Mouse (Mus musculus) MEL (cell line): ENCODE results near the gene Sod1. TPM values are rescaled to one million over a fixed set of nuclear protein-coding genes. Genes with fewer than 3 reads are reported as not detected.

Experiments used
- DNase-seq: peaks from one replicate; pipeline ENCODE4 v3.0.0; 2011; ENCODE audit warnings: low read depth, low spot score
- H3K27ac ChIP-seq: 2 replicates; pipeline ENCODE4 v1.5.1; 2012; ENCODE audit warnings: low read depth, mild to moderate bottlenecking, control low read depth, low read length, moderate library complexity; ENCODE audit not compliant: control insufficient read depth
- H3K27me3 ChIP-seq, 2 experiments: fragments of 150-350 bp in 1 of 2; sonication (generic) in 1 of 2; 2 replicates each; pipeline ENCODE4 v1.6.1; 2012; ENCODE audit warnings: low read length in 2 of 2, mild to moderate bottlenecking in 2 of 2, improper control_type of control experiment in 1 of 2, moderate library complexity in 1 of 2; ENCODE audit not compliant: insufficient read depth in 2 of 2, control insufficient read depth in 1 of 2
- H3K36me3 ChIP-seq, 2 experiments: 2 replicates each; pipeline ENCODE4 v1.6.1; 2012 to 2014; ENCODE audit warnings: low read length in 2 of 2, improper control_type of control experiment in 1 of 2, inconsistent platforms in 1 of 2, mild to moderate bottlenecking in 1 of 2; ENCODE audit not compliant: insufficient read depth in 2 of 2, control insufficient read depth in 1 of 2
- H3K4me1 ChIP-seq, 2 experiments: fragments of 150-350 bp in 1 of 2; sonication (generic) in 1 of 2; 2 replicates each; pipeline ENCODE4 v1.6.1; 2012; ENCODE audit warnings: low read length in 2 of 2, improper control_type of control experiment in 1 of 2, mild to moderate bottlenecking in 1 of 2; ENCODE audit not compliant: insufficient read depth in 2 of 2, control insufficient read depth in 1 of 2
- H3K4me3 ChIP-seq, 2 experiments: fragments of 150-350 bp in 1 of 2; sonication (generic) in 1 of 2; 2 replicates each; pipeline ENCODE4 v1.5.1; 2012; ENCODE audit warnings: low read depth in 2 of 2, low read length in 2 of 2, mild to moderate bottlenecking in 2 of 2, moderate library complexity in 2 of 2, control low read depth in 1 of 2, improper control_type of control experiment in 1 of 2; ENCODE audit not compliant: control insufficient read depth in 1 of 2, insufficient read depth in 1 of 2
- H3K79me2 ChIP-seq: 2 replicates; pipeline ENCODE4 v1.6.1; 2012; ENCODE audit warnings: mild to moderate bottlenecking, low read length, moderate library complexity; ENCODE audit not compliant: control insufficient read depth, poor library complexity, insufficient read depth
- H3K9ac ChIP-seq: 2 replicates; pipeline ENCODE4 v1.6.1; 2012; ENCODE audit warnings: low read depth, mild to moderate bottlenecking, control low read depth, low read length, moderate library complexity; ENCODE audit not compliant: control insufficient read depth, poor library complexity, severe bottlenecking
- H3K9me3 ChIP-seq: fragments of 150-350 bp; sonication (generic); replicated peaks from 2 replicates; pipeline ENCODE4 v1.6.1; 2012; ENCODE audit warnings: mild to moderate bottlenecking, low read length, improper control_type of control experiment, moderate library complexity; ENCODE audit not compliant: insufficient read depth
- CHD1 ChIP-seq: IDR thresholded peaks from 2 replicates; pipeline ENCODE4 v1.6.1; 2012; ENCODE audit warnings: low read depth, mild to moderate bottlenecking, inconsistent platforms, low read length, improper control_type of control experiment
- E2F4 ChIP-seq: IDR thresholded peaks from 2 replicates; pipeline ENCODE4 v1.6.1; 2011; ENCODE audit warnings: low read depth, low read length, improper control_type of control experiment, borderline replicate concordance
- EP300 ChIP-seq, 2 experiments: IDR thresholded peaks; 2 replicates each; pipeline ENCODE4 v1.6.1; 2011; ENCODE audit warnings: improper control_type of control experiment in 2 of 2, low read length in 2 of 2, low read depth in 1 of 2, mild to moderate bottlenecking in 1 of 2
- HCFC1 ChIP-seq: IDR thresholded peaks from 2 replicates; pipeline ENCODE4 v1.6.1; 2012; ENCODE audit warnings: low read depth, mild to moderate bottlenecking, inconsistent platforms, low read length, improper control_type of control experiment, moderate library complexity
- JUND ChIP-seq: IDR thresholded peaks from 2 replicates; pipeline ENCODE4 v1.6.1; 2011; ENCODE audit warnings: low read depth, mild to moderate bottlenecking, improper control_type of control experiment, low read length
- KAT2A ChIP-seq: conservative IDR thresholded peaks from 2 replicates; pipeline ENCODE4 v1.6.1; 2012; ENCODE audit warnings: low read depth, low read length, improper control_type of control experiment, inconsistent platforms
- MAFK ChIP-seq: IDR thresholded peaks from 2 replicates; pipeline ENCODE4 v1.6.1; 2011; ENCODE audit warnings: low read depth, mild to moderate bottlenecking, low read length, improper control_type of control experiment, borderline replicate concordance
- MEF2A ChIP-seq: IDR thresholded peaks from 2 replicates; pipeline ENCODE4 v1.6.1; 2014; ENCODE audit warnings: low read depth, mild to moderate bottlenecking, inconsistent platforms, low read length, improper control_type of control experiment; ENCODE audit not compliant: poor library complexity, insufficient replicate concordance, severe bottlenecking; ENCODE audit errors: extremely low read depth
- MXI1 ChIP-seq: IDR thresholded peaks from 2 replicates; pipeline ENCODE4 v1.6.1; 2011; ENCODE audit warnings: mild to moderate bottlenecking, low read depth, low read length, improper control_type of control experiment
- MYB ChIP-seq: IDR thresholded peaks from 2 replicates; pipeline ENCODE4 v1.6.1; 2011; ENCODE audit warnings: mild to moderate bottlenecking, low read depth, low read length, improper control_type of control experiment
- POLR2AphosphoS2 ChIP-seq: IDR thresholded peaks from 2 replicates; pipeline ENCODE4 v1.6.1; 2011; ENCODE audit warnings: low read length, improper control_type of control experiment
- POLR2AphosphoS5 ChIP-seq: IDR thresholded peaks from 2 replicates; pipeline ENCODE4 v1.6.1; 2012; ENCODE audit warnings: low read depth, borderline replicate concordance, mild to moderate bottlenecking, inconsistent platforms, low read length, moderate library complexity, mixed read lengths
- SIN3A ChIP-seq: IDR thresholded peaks from 2 replicates; pipeline ENCODE4 v1.6.1; 2012; ENCODE audit warnings: low read length, improper control_type of control experiment, inconsistent platforms
- SMC3 ChIP-seq: IDR thresholded peaks from 2 replicates; pipeline ENCODE4 v1.6.1; 2011; ENCODE audit warnings: low read depth, low read length, improper control_type of control experiment
- TAL1 ChIP-seq: IDR thresholded peaks from 2 replicates; pipeline ENCODE4 v1.6.1; 2012; ENCODE audit warnings: mild to moderate bottlenecking, inconsistent platforms, low read length, moderate library complexity, mixed read lengths
- TCF12 ChIP-seq: IDR thresholded peaks from 2 replicates; pipeline ENCODE4 v1.6.1; 2014; ENCODE audit warnings: low read depth, mild to moderate bottlenecking, inconsistent platforms, low read length, improper control_type of control experiment, moderate library complexity
- UBTF ChIP-seq: IDR thresholded peaks from 2 replicates; pipeline ENCODE4 v1.6.1; 2012; ENCODE audit warnings: low read depth, mild to moderate bottlenecking, inconsistent platforms, low read length, improper control_type of control experiment, moderate library complexity, borderline replicate concordance; ENCODE audit not compliant: insufficient read depth
- USF1 ChIP-seq: IDR thresholded peaks from 2 replicates; pipeline ENCODE4 v1.6.1; 2014; ENCODE audit warnings: low read depth, mild to moderate bottlenecking, inconsistent platforms, low read length, improper control_type of control experiment, moderate library complexity
- ZC3H11A ChIP-seq: IDR thresholded peaks from 2 replicates; pipeline ENCODE4 v1.6.1; 2012; ENCODE audit warnings: low read depth, mild to moderate bottlenecking, inconsistent platforms, low read length, improper control_type of control experiment
- ZKSCAN1 ChIP-seq: IDR thresholded peaks from 2 replicates; pipeline ENCODE4 v1.6.1; 2012; ENCODE audit warnings: low read depth, mild to moderate bottlenecking, inconsistent platforms, low read length, improper control_type of control experiment, moderate library complexity
- polyA plus RNA-seq, 2 experiments: library from polyadenylated mRNA; stranded (reverse) in 1 of 2; unstranded in 1 of 2; fragments of >175 nt in 1 of 2; fragments of >200 nt in 1 of 2; gene quantifications; 2 replicates each; pipeline versions ENCODE4 v1.2.1 to v1.2.4; 2012; ENCODE audit warnings: low replicate concordance in 2 of 2, low read depth in 1 of 2; ENCODE audit not compliant: insufficient read length in 2 of 2, insufficient read depth in 1 of 2, missing spikeins in 1 of 2
- total RNA-seq: library from RNA; depleted of rRNA; stranded (reverse); fragments of 300-350 nt; gene quantifications from 2 replicates; pipeline ENCODE4 v1.2.3, GENCODE M21; 2012

Sod1 gene
- total and polyA plus RNA-seq, 3 experiments, result 380 to 1,094 (median 474) TPM

DNA sequence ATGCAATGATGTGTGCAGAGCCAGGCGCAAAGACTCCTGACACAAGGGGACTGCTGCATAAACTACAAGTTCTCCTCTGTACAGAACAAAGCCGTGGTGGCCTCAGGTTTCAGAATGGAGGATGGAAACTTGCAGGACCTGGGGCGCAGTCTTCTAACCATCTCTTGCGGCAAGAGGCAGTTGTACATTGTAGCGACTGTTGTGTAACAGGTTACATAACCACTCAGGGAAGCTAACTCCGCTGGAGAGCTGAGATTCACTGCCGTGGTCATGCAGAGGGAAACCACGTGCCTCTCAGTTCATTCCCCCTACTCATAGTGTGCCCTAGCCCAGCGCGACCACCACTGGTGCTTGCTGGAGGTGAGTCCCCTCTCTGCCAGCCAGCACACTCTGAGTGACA is 21.4 kb upstream of the Sod1 start:
- no peaks in the 10 kb centered on the region for H3K27me3 ChIP-seq
- TF ChIP-seq MXI1, result no peak
- no peak for TF ChIP-seq CHD1
- no peak for TF ChIP-seq USF1
- no peak for TF ChIP-seq EP300 (IDR thresholded peaks at IDR 0.05; ENCODE audit: low read depth in 1 of 2, low read length in 2 of 2)
- TF ChIP-seq SMC3, result no peak
- TF ChIP-seq HCFC1, result no peak
- no peak for TF ChIP-seq SIN3A
- TF ChIP-seq E2F4, result no peak
- no peak for TF ChIP-seq TCF12
- no peak for TF ChIP-seq TAL1
- TF ChIP-seq ZC3H11A, result no peak
- no peak for TF ChIP-seq UBTF
- TF ChIP-seq MYB, result no peak
- no peak for TF ChIP-seq JUND
- TF ChIP-seq KAT2A, result no peak
- TF ChIP-seq POLR2AphosphoS2, result no peak
- H3K79me2 ChIP-seq, result no peaks in the 10 kb centered on the region; the same call in 1 of the 2 replicates
- H3K9me3 ChIP-seq, result no peaks in the 10 kb centered on the region
- peak overlapping the region; percentile 39 to 47; a peak in 3 of 4 replicates for H3K4me3 ChIP-seq
- peaks cover 9 to 28% of the 10 kb centered on the region in 2 experiments for H3K4me1 ChIP-seq
- H3K27ac ChIP-seq, result peak overlapping the region; percentile 86
- peaks cover 0 to 18% of the 10 kb centered on the region in 2 experiments; a peak in 2 of 4 replicates for H3K36me3 ChIP-seq
- H3K9ac ChIP-seq, result peak overlapping the region; percentile 57
- DNase-seq, result no peak

DNA sequence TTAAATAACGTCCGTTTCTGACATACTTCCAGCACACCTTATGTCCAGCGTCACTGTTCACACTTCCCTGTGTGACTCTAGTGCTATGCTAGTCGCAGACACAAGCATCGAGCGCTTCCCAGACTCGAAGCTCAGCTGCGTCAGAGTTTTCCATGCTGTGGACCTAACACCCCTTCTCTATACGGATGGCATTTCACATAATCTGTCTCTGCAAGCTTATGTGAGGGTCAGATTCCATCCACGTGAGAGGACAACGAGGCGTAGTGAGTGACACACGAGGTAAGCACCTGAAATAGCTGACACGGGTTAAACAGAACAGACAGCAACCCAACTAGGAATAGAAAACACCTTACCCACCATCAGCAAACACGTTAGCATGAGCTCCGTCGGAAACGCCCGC is 18.4 kb upstream of the Sod1 start:
- DNase-seq, result no peak
- Histone ChIP-seq H3K9ac (no peak overlapping the region), H3K4me3 (no peak overlapping the region), H3K27me3 (no peaks in the 10 kb centered on the region), H3K36me3 (peaks cover 0 to 25% of the 10 kb centered on the region in 2 experiments; a peak in 2 of 4 replicates), H3K27ac (no peak overlapping the region), H3K79me2 (no peaks in the 10 kb centered on the region; the same call in 1 of the 2 replicates), H3K9me3 (no peaks in the 10 kb centered on the region), H3K4me1 (peaks cover 12 to 33% of the 10 kb centered on the region in 2 experiments)
- no peak for TF ChIP-seq MYB
- no peak for TF ChIP-seq MAFK
- TF ChIP-seq HCFC1, result no peak
- TF ChIP-seq TAL1, result no peak
- TF ChIP-seq SIN3A, result no peak
- TF ChIP-seq CHD1, result no peak
- no peak for TF ChIP-seq POLR2AphosphoS5
- TF ChIP-seq ZKSCAN1, result no peak
- TF ChIP-seq USF1, result no peak
- no peak for TF ChIP-seq MEF2A
- TF ChIP-seq UBTF, result no peak
